Mouse (Mus musculus) neural tube, embryonic 15.5 days (tissue): ENCODE measurements around the gene Ap1g2. TPM values are rescaled to one million over a fixed set of nuclear protein-coding genes. Genes with fewer than 3 reads are reported as not detected.

ENCODE experiments used
- ATAC-seq: fragments of 200-750 bp; cut with Nextera tagmentation; 2 replicates; pipeline ENCODE4 v1.8.0; 2017; ENCODE audit warnings: mild to moderate bottlenecking, moderate TSS enrichment, moderate library complexity; ENCODE audit not compliant: low FRiP score
- H3K27ac ChIP-seq: fragments of 300-500 bp; sonication (generic); replicated peaks from 2 replicates; pipeline ENCODE4 v1.5.1; 2015; ENCODE audit warnings: mild to moderate bottlenecking, inconsistent platforms
- H3K27me3 ChIP-seq: fragments of 300-500 bp; sonication (generic); replicated peaks from 2 replicates; pipeline ENCODE4 v1.6.1; 2015; ENCODE audit warnings: inconsistent platforms
- H3K36me3 ChIP-seq: fragments of 300-500 bp; sonication (generic); 2 replicates; pipeline ENCODE4 v1.6.1; 2015; ENCODE audit warnings: inconsistent platforms
- H3K4me1 ChIP-seq: fragments of 300-500 bp; sonication (generic); 2 replicates; pipeline ENCODE4 v1.6.1; 2015; ENCODE audit warnings: inconsistent platforms
- H3K4me2 ChIP-seq: fragments of 300-500 bp; sonication (generic); 2 replicates; pipeline ENCODE4 v1.6.1; 2015; ENCODE audit warnings: inconsistent platforms, mild to moderate bottlenecking, moderate library complexity
- H3K4me3 ChIP-seq: fragments of 300-500 bp; sonication (generic); replicated peaks from 2 replicates; pipeline ENCODE4 v1.5.1; 2015; ENCODE audit warnings: mild to moderate bottlenecking, inconsistent platforms
- H3K9ac ChIP-seq: fragments of 300-500 bp; sonication (generic); replicated peaks from 2 replicates; pipeline ENCODE4 v1.6.1; 2015; ENCODE audit warnings: mild to moderate bottlenecking, inconsistent platforms
- H3K9me3 ChIP-seq: fragments of 300-500 bp; sonication (generic); replicated peaks from 2 replicates; pipeline ENCODE4 v1.6.1; 2016; ENCODE audit warnings: inconsistent platforms
- WGBS: fragments of 180-500 bp; shearing (Covaris S2); methylation state at CpG from one replicate; pipeline ENCODE4 v1.1.7; 2015; ENCODE audit warnings: mixed read lengths; 5-methylcytosine and 5-hydroxymethylcytosine counted together
- polyA plus RNA-seq: library from polyadenylated mRNA; unstranded; fragments of >200 nt; fragmentation: Nextera tagmentation; extraction: Ambion mirVana; gene quantifications from 2 replicates; pipeline ENCODE4 v1.2.1, GENCODE M21; 2015

Ap1g2 gene
- polyA plus RNA-seq, 1 experiment from 2014 or later = 6.2 TPM

- H3K9ac ChIP-seq = no peak overlapping the region
- H3K27me3 ChIP-seq = no peaks in the 10 kb centered on the region
- H3K4me2 ChIP-seq = peak overlapping the region; percentile 55
- no peaks in the 10 kb centered on the region for H3K36me3 ChIP-seq
- H3K4me3 ChIP-seq = 0 out of 2 replicates have a peak overlapping the region, but pooled peaks have one; percentile 9
- H3K27ac ChIP-seq = peak overlapping the region; percentile 95
- peak; percentile 48 for ATAC-seq
- H3K9me3 ChIP-seq = no peaks in the 10 kb centered on the region
- WGBS = 32% methylated on average over 9 of the region's 9 CpGs
- peaks cover 48% of the 10 kb centered on the region for H3K4me1 ChIP-seq
Observed at GRCm38 (mm10) chr14:55052496-55052895, 53.9 kb downstream of the Ap1g2 start.

Other genes with a start within 250 kb of the Ap1g2 start
- 10.6 and 14.5 TPM in 2 replicates for gene Homez, start 235.6 kb downstream of the Ap1g2 start, polyA plus RNA-seq
- gene Ppp1r3e, start 229.0 kb downstream of the Ap1g2 start, polyA plus RNA-seq = 4.0 and 4.1 TPM in 2 replicates
- 3.4 and 4.0 TPM in 2 replicates for gene Bcl2l2, start 223.2 kb downstream of the Ap1g2 start, polyA plus RNA-seq
- not detected in 2 replicates for gene Gm20521, start 223.2 kb downstream of the Ap1g2 start, polyA plus RNA-seq
- gene Pabpn1, start 214.1 kb downstream of the Ap1g2 start, polyA plus RNA-seq = 148 and 158 TPM in 2 replicates
- gene Slc22a17, start 193.5 kb downstream of the Ap1g2 start, polyA plus RNA-seq = 228 and 297 TPM in 2 replicates
- 11.9 and 16.4 TPM in 2 replicates for gene Efs, start 180.5 kb downstream of the Ap1g2 start, polyA plus RNA-seq
- 0.51 and 0.63 TPM in 2 replicates for gene Il25, start 173.9 kb downstream of the Ap1g2 start, polyA plus RNA-seq
- gene Cmtm5, start 170.3 kb downstream of the Ap1g2 start, polyA plus RNA-seq = 15.8 and 18.1 TPM in 2 replicates
- gene Myh6, start 139.7 kb downstream of the Ap1g2 start, polyA plus RNA-seq = 1.8 and 2.5 TPM in 2 replicates
- not detected in 2 replicates for gene Gm17428, start 129.7 kb downstream of the Ap1g2 start, polyA plus RNA-seq
- gene Myh7, start 112.0 kb downstream of the Ap1g2 start, polyA plus RNA-seq = 7.4 and 9.6 TPM in 2 replicates
- gene Ngdn, start 91.1 kb downstream of the Ap1g2 start, polyA plus RNA-seq = 47.6 and 60.4 TPM in 2 replicates
- 20.3 and 24.5 TPM in 2 replicates for gene Zfhx2, start 14.3 kb downstream of the Ap1g2 start, polyA plus RNA-seq
- 27.9 and 31.6 TPM in 2 replicates for gene Thtpa, start 11.8 kb downstream of the Ap1g2 start, polyA plus RNA-seq
- gene Jph4, start 10.3 kb upstream of the Ap1g2 start, polyA plus RNA-seq = 30.6 and 37.0 TPM in 2 replicates
- gene Dhrs2, start 115.4 kb upstream of the Ap1g2 start, polyA plus RNA-seq = 0.84 and 1.2 TPM in 2 replicates